Comparison of ENCODE assay signal across 8 mouse cellular contexts in the genomic region with DNA sequence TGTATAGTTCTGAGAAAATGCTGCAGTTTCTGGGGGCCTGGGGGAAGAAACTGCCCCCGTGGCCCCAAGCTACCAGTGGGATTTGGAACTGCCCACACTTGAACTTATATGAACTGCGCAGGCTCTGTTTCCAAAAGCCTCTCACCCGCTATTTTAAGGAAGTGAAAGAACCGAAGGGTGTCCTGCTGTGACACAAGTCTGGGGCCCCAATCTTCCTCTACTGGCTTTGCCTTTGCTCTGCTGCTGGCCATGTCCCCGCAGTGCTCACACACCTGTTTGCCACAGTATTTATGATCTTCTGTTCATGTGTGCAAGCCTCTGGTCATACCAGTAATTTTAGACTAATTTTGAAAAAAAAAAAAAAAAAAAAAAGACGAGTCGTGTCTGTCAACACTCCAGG. TPM values are rescaled to one million over a fixed set of nuclear protein-coding genes. Genes with fewer than 3 reads are reported as not detected.
DNase-seq lines count a peak whose midpoint lies in the region; TF ChIP-seq lines count a peak whose summit lies in the region.
"Had no signal": no experiment of that assay in that cellular context is flagged by ENCODE, and none has a peak within 500 bp of the region (broad histone marks: within the 10 kb centered on the region; RNA-seq: fewer than 3 reads in every experiment).

No protein-coding gene starts in this region.

- peaks cover 8% of the 10 kb centered on the region; the same call in 1 of the 2 replicates for H3K9me3 ChIP-seq in E14TG2a.4 (ENCODE audit: low read length)

- intact Hi-C loops in heart, postnatal 10 days (cut with DNase I), result loop anchor here (5.0 kb wide), 1 partner anchor 113 kb away; no protein-coding TSS in a partner anchor

- H3K27me3 ChIP-seq in E14TG2a.4 (ENCODE audit: insufficient read depth, low read length), result peaks cover 4% of the 10 kb centered on the region; the same call in 1 of the 2 replicates
- 0 out of 2 replicates have a peak, but pooled peaks cover 3% of the 10 kb centered on the region for H3K27me3 ChIP-seq in thymus, adult 2 months (ENCODE audit: control insufficient read depth, insufficient read depth, low read length)

- H3K4me1 ChIP-seq in E14TG2a.4 (replicated peaks; ENCODE audit: low read depth, low read length), result peaks cover 34% of the 10 kb centered on the region
- no peaks in the 10 kb centered on the region; the same call in 1 of the 2 replicates for H3K4me1 ChIP-seq in bone marrow, adult 2 months (ENCODE audit: control insufficient read depth, insufficient read depth, low read length)
- peaks cover 8% of the 10 kb centered on the region for H3K4me1 ChIP-seq in thymus, adult 2 months (replicated peaks; ENCODE audit: control insufficient read depth, insufficient read depth, low read length)

- peak; percentile 31 to 33 for DNase-seq in heart, postnatal 10 days
- DNase-seq in lung, postnatal 10 days, result peak; percentile 8
- peak; percentile 9 to 37 for DNase-seq in spleen, postnatal 14 days (ENCODE audit: low spot score in 2 of 2)
- DNase-seq in cerebellum, postnatal 25 days, result no peak
- DNase-seq in thymus, adult 2 months, result no peak

- H3K4me3 ChIP-seq in E14TG2a.4 (replicated peaks; ENCODE audit: low read length), result peak overlapping the region; percentile 88
- H3K4me3 ChIP-seq in bone marrow, adult 2 months (replicated peaks; ENCODE audit: control insufficient read depth, low read depth, low read length), result peak overlapping the region; percentile 80
- H3K4me3 ChIP-seq in thymus, adult 2 months (ENCODE audit: control insufficient read depth, insufficient read depth, low read length), result no peak overlapping the region

- no peak for TF ChIP-seq POLR2A in bone marrow, adult 2 months (IDR thresholded peaks at IDR 0.05; ENCODE audit: borderline replicate concordance, control insufficient read depth, low read depth, low read length)
- no peak for TF ChIP-seq POLR2A in thymus, adult 2 months (IDR thresholded peaks at IDR 0.05; ENCODE audit: control insufficient read depth, extremely low read depth, insufficient read depth, low read length, poor library complexity)

- H3K27ac ChIP-seq in bone marrow, adult 2 months (ENCODE audit: control insufficient read depth, insufficient read depth, low read depth, low read length, poor library complexity), result peak overlapping the region; percentile 91
- no peak overlapping the region; the same call in 1 of the 2 replicates for H3K27ac ChIP-seq in thymus, adult 2 months (ENCODE audit: control insufficient read depth, insufficient read depth, low read length)

- H3K36me3 ChIP-seq in E14TG2a.4 (ENCODE audit: insufficient read depth, low read length), result no peaks in the 10 kb centered on the region
- H3K36me3 ChIP-seq in thymus, adult 2 months (ENCODE audit: control insufficient read depth, insufficient read depth, low read length), result no peaks in the 10 kb centered on the region

- TF ChIP-seq CTCF in E14TG2a.4 (conservative IDR thresholded peaks at IDR 0.05; ENCODE audit: low read length), result no peak
- no peak for TF ChIP-seq CTCF in bone marrow, adult 2 months (IDR thresholded peaks at IDR 0.05; ENCODE audit: control insufficient read depth, insufficient read depth, low read length)
- no peak for TF ChIP-seq CTCF in thymus, adult 2 months (IDR thresholded peaks at IDR 0.05; ENCODE audit: borderline replicate concordance, control insufficient read depth, extremely low read depth, insufficient read depth, low read length, poor library complexity)

- WGBS in bone marrow, adult 2 months, result 1% methylated on average over 7 of the region's 7 CpGs
- WGBS in thymus, adult 2 months, result 11% methylated on average over 7 of the region's 7 CpGs

RNA-seq across cellular contexts. Expression of gene Ppfibp2, which starts 1.1 kb away (rescaled TPM):
- polyA plus RNA-seq in bone marrow, adult 2 months (2011; ENCODE audit: insufficient read depth, insufficient read length, low replicate concordance, missing spikeins), result 2.1 and 3.7 TPM in 2 replicates
- 10 to 100 TPM; 13.0 to 17.5 TPM for total RNA-seq in heart, postnatal 10 days (2021)
- 3.9 and 5.6 TPM in 2 replicates for polyA plus RNA-seq in thymus, adult 2 months (2012; rRNA removed)

RNA-seq across cellular contexts. Expression of gene Olfml1, which starts 26.7 kb away (rescaled TPM):
- not detected in 2 replicates for polyA plus RNA-seq in bone marrow, adult 2 months (2011; ENCODE audit: insufficient read depth, insufficient read length, low replicate concordance, missing spikeins)
- total RNA-seq in heart, postnatal 10 days (2021), result 1 to 10 TPM; 8.0 to 9.5 TPM
- polyA plus RNA-seq in thymus, adult 2 months (2012; rRNA removed), result 2.7 and 4.2 TPM in 2 replicates
- polyA plus RNA-seq: erythroblast, embryonic 14.5 days had no signal

RNA-seq across cellular contexts. Expression of gene 5330417H12Rik, which starts 31.1 kb away (rescaled TPM):
- not detected in 2 replicates for polyA plus RNA-seq in bone marrow, adult 2 months (2011; ENCODE audit: insufficient read depth, insufficient read length, low replicate concordance, missing spikeins)
- not detected for total RNA-seq in heart, postnatal 10 days (2021)
- polyA plus RNA-seq in thymus, adult 2 months (2012; rRNA removed), result not detected in 2 replicates
- polyA plus RNA-seq: erythroblast, embryonic 14.5 days had no signal

Comparison
In these comparisons a context has a peak if more than half of its experiments do, and no peak if none do; other contexts are left out.
1. DNase-seq: peak in heart, postnatal 10 days (2 of 2), lung, postnatal 10 days (single experiment) and spleen, postnatal 14 days (2 of 2); none in cerebellum, postnatal 25 days (0 of 2) and thymus, adult 2 months (single experiment).